Mouse (Mus musculus) ES-E14 (cell line): Measurements from ENCODE around the gene Lrp6.

ENCODE experiments used
- HCFC1 ChIP-seq: IDR thresholded peaks from 2 replicates; pipeline ENCODE4 v1.6.1; 2012; ENCODE audit warnings: low read length, inconsistent platforms, borderline replicate concordance; ENCODE audit not compliant: insufficient read depth
- MAFK ChIP-seq: IDR thresholded peaks from 2 replicates; pipeline ENCODE4 v1.6.1; 2014; ENCODE audit warnings: mild to moderate bottlenecking, low read depth, low read length, inconsistent platforms; ENCODE audit not compliant: insufficient read depth

- TF ChIP-seq HCFC1 (no peak), MAFK (no peak)
Measured at GRCm38 (mm10) chr6:134555178-134555577, 11.6 kb downstream of the Lrp6 start.
